Mouse (Mus musculus) intestine, embryonic 14.5 days (tissue): Measurements from ENCODE around the gene Slc12a9. TPM values are rescaled to one million over a fixed set of nuclear protein-coding genes. Genes with fewer than 3 reads are reported as not detected.
A peak's percentile ranks its signal among the peaks of the same experiment; 100 is the strongest.

Source experiments
- ATAC-seq: fragments of 200-750 bp; cut with Nextera tagmentation; replicated peaks from 2 replicates; pipeline ENCODE4 v1.8.0; 2017; ENCODE audit warnings: low read depth, moderate number of reproducible peaks, moderate TSS enrichment, moderate library complexity; ENCODE audit not compliant: low FRiP score, low TSS enrichment
- DNase-seq: peaks from one replicate; pipeline ENCODE4 v3.0.0-alpha.2; 2018; ENCODE audit warnings: low spot score
- H3K27ac ChIP-seq: fragments of 300-500 bp; sonication (generic); 2 replicates; pipeline ENCODE4 v1.5.1; 2014; ENCODE audit warnings: low read depth, mild to moderate bottlenecking, control low read depth
- H3K27me3 ChIP-seq: fragments of 300-500 bp; sonication (generic); replicated peaks from 2 replicates; pipeline ENCODE4 v1.6.1; 2014; ENCODE audit warnings: low read length, control low read depth; ENCODE audit not compliant: control insufficient read depth, insufficient read depth
- H3K36me3 ChIP-seq: fragments of 300-500 bp; sonication (generic); 2 replicates; pipeline ENCODE4 v1.6.1; 2014; ENCODE audit warnings: low read length, control low read depth; ENCODE audit not compliant: control insufficient read depth, insufficient read depth
- H3K4me1 ChIP-seq: fragments of 300-500 bp; sonication (generic); replicated peaks from 2 replicates; pipeline ENCODE4 v1.6.1; 2014; ENCODE audit warnings: low read length, control low read depth, mixed read lengths; ENCODE audit not compliant: control insufficient read depth, insufficient read depth
- H3K4me2 ChIP-seq: fragments of 300-500 bp; sonication (generic); 2 replicates; pipeline ENCODE4 v1.6.1; 2014; ENCODE audit warnings: low read length
- H3K4me3 ChIP-seq: fragments of 300-500 bp; sonication (generic); 2 replicates; pipeline ENCODE4 v1.5.1; 2014; ENCODE audit warnings: low read depth, low read length, control low read depth, mixed read lengths
- H3K9ac ChIP-seq: fragments of 300-500 bp; sonication (generic); 2 replicates; pipeline ENCODE4 v1.6.1; 2014; ENCODE audit warnings: mild to moderate bottlenecking, low read length
- H3K9me3 ChIP-seq: fragments of 300-500 bp; sonication (generic); 2 replicates; pipeline ENCODE4 v1.6.1; 2016; ENCODE audit warnings: low read length, control low read depth; ENCODE audit not compliant: control insufficient read depth
- WGBS: fragments of 180-500 bp; shearing (Covaris S2); extraction: QIAGEN DNeasy Blood & Tissue Kit; methylation state at CpG from one replicate; pipeline ENCODE4 v1.1.7; 2014; 5-methylcytosine and 5-hydroxymethylcytosine counted together
- polyA plus RNA-seq: library from polyadenylated mRNA; unstranded; fragments of >200 nt; fragmentation: Nextera tagmentation; extraction: Ambion mirVana; gene quantifications from 2 replicates; pipeline ENCODE4 v1.2.1, GENCODE M21; 2014

Gene Slc12a9
- polyA plus RNA-seq, 1 experiment from 2014 or later: 9.5 TPM

DNA sequence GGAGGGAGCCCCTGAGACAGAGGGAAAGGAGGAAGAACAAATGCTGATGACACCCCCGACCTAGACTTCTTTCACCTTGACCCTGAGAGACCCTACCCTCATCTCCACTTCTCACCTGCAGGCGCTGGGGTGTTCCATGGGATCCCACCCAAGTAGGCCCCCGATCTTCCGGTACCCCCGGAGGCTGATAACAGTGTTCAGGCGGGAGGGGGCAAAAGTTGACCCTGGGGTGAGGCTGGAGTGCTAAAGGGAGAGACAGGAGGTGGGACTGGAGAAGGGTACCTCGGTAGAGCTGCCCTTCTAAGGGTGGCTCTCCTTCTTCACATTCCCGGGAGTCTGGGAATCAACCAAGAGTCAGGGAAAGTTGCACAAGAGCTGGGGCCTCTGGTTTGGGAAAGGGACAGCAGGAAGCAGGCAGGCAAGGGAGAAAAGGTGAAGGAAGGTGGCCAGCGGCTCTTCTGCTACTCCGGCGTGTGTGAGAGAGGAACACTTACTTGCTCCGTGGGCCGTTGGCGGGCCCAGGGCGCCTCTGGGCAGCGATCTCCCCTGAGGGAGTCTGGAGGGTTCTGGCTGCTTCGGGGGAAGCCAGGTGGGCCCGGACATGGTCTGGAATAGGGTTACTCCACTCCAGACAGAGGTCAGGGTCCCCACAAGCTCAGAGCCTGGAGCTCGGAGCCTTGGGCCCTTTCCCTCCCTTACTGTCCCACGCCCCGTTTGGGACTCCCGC lies 19.8 kb downstream of the Slc12a9 start:
- Histone ChIP-seq H3K4me2 (peak overlapping the region; percentile 97), H3K36me3 (peaks cover 35% of the 10 kb centered on the region), H3K9me3 (no peaks in the 10 kb centered on the region), H3K27me3 (no peaks in the 10 kb centered on the region), H3K4me3 (peak overlapping the region; percentile 71), H3K27ac (peak overlapping the region; percentile 85), H3K9ac (peak overlapping the region; percentile 70), H3K4me1 (peaks cover 34% of the 10 kb centered on the region)
- DNase-seq: no peak
- ATAC-seq: peak; percentile 66
- 1% methylated on average over 22 of the region's 22 CpGs for WGBS

- ATAC-seq (no peak), DNase-seq (no peak)
- 95% methylated on average over 4 of the region's 4 CpGs for WGBS
- H3K4me1 ChIP-seq: peaks cover 41% of the 10 kb centered on the region
- peak overlapping the region; percentile 88 for H3K4me3 ChIP-seq
- H3K4me2 ChIP-seq: peak overlapping the region; percentile 80
- no peaks in the 10 kb centered on the region for H3K27me3 ChIP-seq
- H3K9me3 ChIP-seq: no peaks in the 10 kb centered on the region
- H3K9ac ChIP-seq: peak overlapping the region; percentile 95
- peak overlapping the region; percentile 93 for H3K27ac ChIP-seq
- peaks cover 63% of the 10 kb centered on the region for H3K36me3 ChIP-seq
Measured at GRCm38 (mm10) chr5:137308356-137308755, 25.0 kb downstream of the Slc12a9 start.

GRCm38 (mm10) chr5:137307071-137307912 lies 26.1 kb downstream of the Slc12a9 start, which contains the start of gene Srrt:
TSS of gene Srrt (minus strand) at chr5:137307674.
- Histone ChIP-seq H3K27ac (peak within 1 kb of the TSS; percentile 93), H3K9me3 (no peaks in the 10 kb centered on the region), H3K4me2 (peak within 1 kb of the TSS; percentile 80), H3K36me3 (peaks cover 72% of the 10 kb centered on the region), H3K4me3 (peak within 1 kb of the TSS; percentile 88), H3K4me1 (peaks cover 30% of the 10 kb centered on the region), H3K9ac (peak within 1 kb of the TSS; percentile 95), H3K27me3 (no peaks in the 10 kb centered on the region)
- DNase-seq (peak; percentile 94), ATAC-seq (peak; percentile 85)
- under 1% methylated on average over 57 of the region's 72 CpGs for WGBS

DNA sequence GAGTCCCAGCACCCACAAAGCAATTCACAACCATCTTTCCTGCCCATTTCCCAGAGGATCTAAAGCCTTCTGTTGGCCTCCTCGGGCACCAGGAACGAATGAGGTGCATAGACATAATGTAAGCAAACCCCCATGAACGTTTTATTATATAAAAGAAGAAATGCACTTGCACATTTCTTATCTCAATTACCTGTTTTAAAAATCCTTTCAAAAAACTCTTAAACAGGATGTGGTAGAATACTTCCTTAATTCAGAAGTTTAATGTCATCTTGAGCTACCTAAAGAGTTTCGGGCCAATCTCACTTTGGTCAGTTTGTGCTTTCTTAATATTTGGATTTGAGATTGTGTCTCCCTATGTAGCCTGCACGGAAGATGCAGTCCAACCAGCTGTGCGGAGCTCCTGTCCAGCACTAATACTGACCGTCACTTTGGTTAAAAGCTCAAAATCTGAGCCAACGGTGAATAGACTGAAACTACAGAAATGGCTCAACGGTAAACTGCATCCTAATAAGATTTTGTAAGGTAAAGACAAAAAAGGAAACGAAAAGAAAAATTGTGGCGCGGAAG lies 26.9 kb downstream of the Slc12a9 start:
- ATAC-seq (no peak), DNase-seq (no peak)
- Histone ChIP-seq H3K4me1 (peaks cover 26% of the 10 kb centered on the region), H3K27me3 (no peaks in the 10 kb centered on the region), H3K4me3 (peak overlapping the region; percentile 88), H3K9me3 (no peaks in the 10 kb centered on the region), H3K36me3 (peaks cover 72% of the 10 kb centered on the region), H3K4me2 (peak overlapping the region; percentile 80), H3K9ac (peak overlapping the region; percentile 95), H3K27ac (peak overlapping the region; percentile 93)
- WGBS: 11% methylated on average over 12 of the region's 12 CpGs

DNA sequence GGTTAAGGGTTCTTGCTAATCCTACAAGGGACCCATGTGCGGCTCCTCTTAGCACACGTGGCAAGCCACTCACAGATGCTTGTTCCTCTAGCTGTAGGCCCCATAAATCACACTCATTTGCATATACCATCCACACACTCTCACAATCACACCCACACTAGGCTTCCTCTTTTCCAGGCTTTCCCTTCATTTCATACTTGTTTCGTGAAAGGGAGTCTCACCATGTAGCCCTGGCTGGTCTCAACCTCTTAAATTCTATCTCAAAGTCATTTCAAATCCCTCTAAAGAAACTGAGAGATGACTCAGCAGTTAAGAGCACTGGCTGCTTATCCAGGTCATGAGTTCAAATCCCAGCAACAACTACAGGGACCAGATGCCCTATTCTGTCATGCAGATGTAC lies 27.6 kb downstream of the Slc12a9 start:
- 50% methylated on average over 3 of the region's 3 CpGs for WGBS
- H3K4me1 ChIP-seq: peaks cover 26% of the 10 kb centered on the region
- peaks cover 76% of the 10 kb centered on the region for H3K36me3 ChIP-seq
- peak overlapping the region; percentile 88 for H3K4me3 ChIP-seq
- H3K27me3 ChIP-seq: no peaks in the 10 kb centered on the region
- peak overlapping the region; percentile 34 for H3K9ac ChIP-seq
- H3K4me2 ChIP-seq: peak overlapping the region; percentile 80
- ATAC-seq (no peak), DNase-seq (no peak)
- no peak overlapping the region for H3K27ac ChIP-seq
- no peaks in the 10 kb centered on the region for H3K9me3 ChIP-seq

GRCm38 (mm10) chr5:137304816-137305215 lies 28.6 kb downstream of the Slc12a9 start:
- ATAC-seq (no peak), DNase-seq (no peak)
- Histone ChIP-seq H3K9ac (peak overlapping the region; percentile 20; the same call in 1 of the 2 replicates), H3K9me3 (no peaks in the 10 kb centered on the region), H3K27me3 (no peaks in the 10 kb centered on the region), H3K36me3 (peaks cover 76% of the 10 kb centered on the region), H3K27ac (no peak overlapping the region), H3K4me3 (0 out of 2 replicates have a peak overlapping the region, but pooled peaks have one; percentile 4), H3K4me2 (peak overlapping the region; percentile 80), H3K4me1 (peaks cover 26% of the 10 kb centered on the region)
- 44% methylated on average over 4 of the region's 4 CpGs for WGBS

DNA sequence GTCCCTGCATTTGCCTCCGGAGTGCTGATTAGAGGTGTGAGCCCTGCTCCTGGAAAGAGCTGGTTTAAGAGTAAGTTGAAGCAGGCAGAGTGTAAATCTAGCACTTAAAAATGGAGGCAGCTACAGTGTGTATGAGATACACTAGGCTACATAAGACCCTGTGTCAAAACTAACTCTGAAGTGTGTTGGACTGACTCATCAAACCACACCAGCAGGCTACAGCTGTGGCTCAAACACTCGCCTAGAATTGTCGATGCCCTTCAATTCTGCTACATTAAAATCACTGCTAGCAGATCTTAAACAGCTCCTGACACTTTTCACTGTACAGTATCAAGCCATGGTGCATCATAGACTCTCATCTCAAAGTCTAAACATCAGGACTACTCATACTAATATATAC lies 29.2 kb downstream of the Slc12a9 start:
- Histone ChIP-seq H3K27ac (no peak overlapping the region), H3K4me3 (no peak overlapping the region), H3K27me3 (no peaks in the 10 kb centered on the region), H3K4me1 (peaks cover 26% of the 10 kb centered on the region), H3K9ac (no peak overlapping the region; the same call in 1 of the 2 replicates), H3K36me3 (peaks cover 76% of the 10 kb centered on the region), H3K4me2 (no peak overlapping the region), H3K9me3 (no peaks in the 10 kb centered on the region)
- no peak for DNase-seq
- no peak for ATAC-seq
- WGBS: 65% methylated on average over 3 of the region's 3 CpGs

DNA sequence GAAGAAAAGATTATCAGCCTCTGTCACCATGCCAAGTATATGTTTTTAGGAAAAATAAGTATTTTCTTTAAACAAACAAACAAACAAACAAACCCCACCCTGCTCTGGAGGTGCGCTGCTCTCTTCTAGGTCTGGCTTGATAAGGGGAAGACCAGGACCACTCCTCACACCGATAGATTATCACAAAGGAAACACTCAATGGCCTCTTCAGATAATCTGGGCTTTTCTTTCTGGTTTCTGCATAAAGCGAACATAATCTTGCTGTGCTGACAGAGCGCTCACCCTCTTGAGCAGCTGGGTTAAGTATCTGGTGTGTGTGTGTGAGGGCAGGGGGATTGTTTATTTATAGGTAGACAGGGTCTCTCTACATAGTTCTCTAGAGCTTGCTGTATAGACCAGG lies 29.8 kb downstream of the Slc12a9 start:
- no peak overlapping the region for H3K4me2 ChIP-seq
- peaks cover 26% of the 10 kb centered on the region for H3K4me1 ChIP-seq
- H3K27me3 ChIP-seq: no peaks in the 10 kb centered on the region
- 89% methylated on average over 4 of the region's 4 CpGs for whole genome bisulfite sequencing
- peaks cover 76% of the 10 kb centered on the region for H3K36me3 ChIP-seq
- no peak overlapping the region for H3K27ac ChIP-seq
- H3K9ac ChIP-seq: no peak overlapping the region
- no peak overlapping the region for H3K4me3 ChIP-seq
- ATAC-seq: no peak
- H3K9me3 ChIP-seq: no peaks in the 10 kb centered on the region
- no peak for DNase-seq
